Comparison of ENCODE assay signal across 8 mouse cellular contexts in the genomic region with DNA sequence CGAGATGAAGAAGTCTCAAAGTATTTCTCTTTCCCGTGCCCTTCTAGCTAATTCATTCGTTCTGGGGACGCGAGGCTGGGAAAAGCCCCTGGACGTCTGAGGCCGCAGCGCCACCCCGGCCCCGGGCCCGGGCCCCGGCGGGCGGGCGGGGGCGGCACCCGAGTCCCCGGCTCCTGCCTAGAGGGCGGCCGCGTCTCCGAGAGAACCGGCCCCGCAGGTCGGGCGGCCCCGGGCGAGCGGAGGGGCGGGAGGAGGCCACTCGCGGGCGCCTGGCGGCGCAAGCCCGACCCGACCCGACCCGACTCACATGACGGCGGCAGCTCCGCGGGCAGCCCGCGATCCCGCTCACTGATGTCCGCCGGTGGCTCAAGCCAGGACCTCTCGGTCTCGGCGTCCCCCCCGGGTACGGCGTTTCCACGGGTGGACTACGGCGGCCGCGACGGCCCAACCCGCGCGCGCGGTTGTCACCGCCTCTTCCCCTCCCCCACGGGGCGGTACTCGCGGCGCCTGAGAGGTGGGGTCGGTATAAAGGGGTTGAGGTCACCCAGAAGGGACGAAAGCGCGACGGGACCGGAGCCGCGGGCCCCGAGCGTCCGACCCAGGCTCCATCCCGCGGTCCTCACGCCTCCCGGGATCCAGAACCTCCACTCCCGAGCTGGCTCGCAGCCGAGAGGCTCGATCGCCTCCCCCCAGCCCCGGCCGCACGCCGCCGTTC. TPM values are rescaled to one million over a fixed set of nuclear protein-coding genes. Genes with fewer than 3 reads are reported as not detected.
DNase-seq lines count a peak whose midpoint lies in the region; ATAC-seq and TF ChIP-seq lines count a peak whose summit lies in the region.

A gene (plus strand): TSS at position 571 of the 715 bp plus-strand sequence.

- H3K4me2 ChIP-seq in hindbrain, embryonic 16.5 days (ENCODE audit: low read length): peak within 1 kb of the TSS; percentile 78

- H3K27me3 ChIP-seq in hindbrain, embryonic 16.5 days (replicated peaks; ENCODE audit: control insufficient read depth, insufficient read depth, low read length): no peaks in the 10 kb centered on the region

- H3K27ac ChIP-seq in gastrocnemius, adult 2 months: peak within 1 kb of the TSS; percentile 100
- peak within 1 kb of the TSS; percentile 100 for H3K27ac ChIP-seq in hindbrain, embryonic 16.5 days (ENCODE audit: low read depth, low read length)

- H3K36me3 ChIP-seq in hindbrain, embryonic 16.5 days (ENCODE audit: control insufficient read depth, insufficient read depth, low read length): peaks cover 4% of the 10 kb centered on the region

- peak within 1 kb of the TSS; percentile 100 for H3K4me3 ChIP-seq in gastrocnemius, adult 2 months
- H3K4me3 ChIP-seq in hindbrain, embryonic 16.5 days (ENCODE audit: low read length): peak within 1 kb of the TSS; percentile 93

- ATAC-seq in hindbrain, embryonic 16.5 days: peak; percentile 76

- peak within 1 kb of the TSS; percentile 99 for H3K9ac ChIP-seq in hindbrain, embryonic 16.5 days (ENCODE audit: low read depth, low read length)

- WGBS in hindbrain, embryonic 16.5 days: 0% methylated on average over 56 of the region's 96 CpGs

- peak; percentile 23 for TF ChIP-seq CTCF in gastrocnemius, adult 2 months (IDR thresholded peaks at IDR 0.05)

- H3K9me3 ChIP-seq in hindbrain, embryonic 16.5 days (ENCODE audit: control insufficient read depth, low read length): no peaks in the 10 kb centered on the region

- intact Hi-C loops in gastrocnemius, adult 2 months (cut with DNase I): loop anchor here (2.0 to 5.0 kb wide), 2 partner anchors 88 to 108 kb away; a partner anchor contains a TSS

- H3K4me1 ChIP-seq in hindbrain, embryonic 16.5 days (ENCODE audit: control insufficient read depth, insufficient read depth, low read depth, low read length): peaks cover 24% of the 10 kb centered on the region

- peak; percentile 86 for DNase-seq in ZHBTc4 (ENCODE audit: low read depth, low spot score)
- DNase-seq in cerebellum, postnatal 4 days (ENCODE audit: low spot score in 2 of 2): peak; percentile 93 to 97
- DNase-seq in gastrocnemius, adult 2 months: peak; percentile 98
- peak; percentile 94 to 96 for DNase-seq in left cerebral cortex, adult 18-20 months (ENCODE audit: low spot score in 2 of 2)
- peak; percentile 97 for DNase-seq in lung, postnatal 4 days
- peak; percentile 96 for DNase-seq in retina, postnatal 1 day
- peak; percentile 97 for DNase-seq in thymus, postnatal 4 days

RNA-seq across cellular contexts. Expression of the gene that starts here (rescaled TPM):
- total RNA-seq in gastrocnemius, adult 2 months (2021): 1 to 10 TPM; 4.6 to 6.0 TPM
- 1.7 and 2.4 TPM in 2 replicates for polyA plus RNA-seq in hindbrain, embryonic 16.5 days (2015; fragmentation: Nextera tagmentation; extraction: Ambion mirVana)
- total RNA-seq in left cerebral cortex, adult 18-20 months (2021): 1 to 10 TPM; 4.5 to 4.7 TPM

Comparison
In these comparisons a context has a peak if more than half of its experiments do, and no peak if none do; other contexts are left out.
1. Peak in every context shown above with its lines: DNase-seq, ATAC-seq, H3K4me3 ChIP-seq and H3K27ac ChIP-seq.